9 mouse cellular contexts compared by ENCODE assay signal in the genomic region with DNA sequence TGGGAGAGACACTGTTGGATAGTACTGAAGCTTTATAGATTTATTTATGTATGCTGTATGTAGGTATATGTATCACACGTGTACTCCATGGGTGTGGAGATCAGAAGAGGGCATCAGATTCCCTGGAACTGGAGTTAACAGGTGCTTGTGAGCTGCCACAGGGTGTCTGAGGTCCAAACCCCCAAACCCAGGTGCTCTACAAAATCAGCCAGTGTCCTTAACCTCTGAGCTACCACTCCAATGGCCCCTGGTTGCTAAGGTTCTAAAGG. TPM values are rescaled to one million over a fixed set of nuclear protein-coding genes. Genes with fewer than 3 reads are reported as not detected.
DNase-seq lines count a peak whose midpoint lies in the region; ATAC-seq lines count a peak whose summit lies in the region.
"Had no signal": no experiment of that assay in that cellular context is flagged by ENCODE, and none has a peak within 500 bp of the region (broad histone marks: within the 10 kb centered on the region; RNA-seq: fewer than 3 reads in every experiment).

No protein-coding gene starts in this region.

- peaks cover 12% of the 10 kb centered on the region; the same call in 1 of the 2 replicates for H3K4me1 ChIP-seq in lung, embryonic 15.5 days
- peaks cover 18% of the 10 kb centered on the region for H3K4me1 ChIP-seq in forebrain, embryonic 14.5 days (ENCODE audit: control insufficient read depth, insufficient read depth, low read length)
- peaks cover 15% of the 10 kb centered on the region for H3K4me1 ChIP-seq in limb, embryonic 15.5 days
- H3K4me1 ChIP-seq in stomach, embryonic 14.5 days (ENCODE audit: control insufficient read depth, insufficient read depth, low read length) = peaks cover 13% of the 10 kb centered on the region; the same call in 1 of the 2 replicates

- no peaks in the 10 kb centered on the region for H3K9me3 ChIP-seq in lung, embryonic 15.5 days
- H3K9me3 ChIP-seq in forebrain, embryonic 14.5 days (replicated peaks; ENCODE audit: control insufficient read depth, low read length) = no peaks in the 10 kb centered on the region
- H3K9me3 ChIP-seq in limb, embryonic 15.5 days = no peaks in the 10 kb centered on the region
- H3K9me3 ChIP-seq in stomach, embryonic 14.5 days (ENCODE audit: control insufficient read depth, low read depth, low read length) = no peaks in the 10 kb centered on the region

- H3K27me3 ChIP-seq in lung, embryonic 15.5 days = no peaks in the 10 kb centered on the region
- H3K27me3 ChIP-seq in forebrain, embryonic 14.5 days (replicated peaks; ENCODE audit: control insufficient read depth, insufficient read depth, low read length) = no peaks in the 10 kb centered on the region
- H3K27me3 ChIP-seq in limb, embryonic 15.5 days = no peaks in the 10 kb centered on the region
- H3K27me3 ChIP-seq in stomach, embryonic 14.5 days (ENCODE audit: control insufficient read depth, insufficient read depth, low read length) = no peaks in the 10 kb centered on the region

- H3K27ac ChIP-seq in lung, embryonic 15.5 days = peak overlapping the region; percentile 96
- H3K27ac ChIP-seq in forebrain, embryonic 14.5 days (ENCODE audit: low read depth, low read length) = peak overlapping the region; percentile 98
- peak overlapping the region; percentile 94 for H3K27ac ChIP-seq in limb, embryonic 15.5 days
- peak overlapping the region; percentile 89 for H3K27ac ChIP-seq in stomach, embryonic 14.5 days (ENCODE audit: low read length)

- 0% methylated on average over 1 of the region's 1 CpGs for WGBS in lung, embryonic 15.5 days
- WGBS in forebrain, embryonic 14.5 days = 3% methylated on average over 1 of the region's 1 CpGs
- 3% methylated on average over 1 of the region's 1 CpGs for WGBS in limb, embryonic 15.5 days
- 8% methylated on average over 1 of the region's 1 CpGs for whole genome bisulfite sequencing in stomach, embryonic 14.5 days

- peak overlapping the region; percentile 59 for H3K4me2 ChIP-seq in lung, embryonic 15.5 days
- peak overlapping the region; percentile 54 for H3K4me2 ChIP-seq in forebrain, embryonic 14.5 days (ENCODE audit: low read length)
- peak overlapping the region; percentile 44 for H3K4me2 ChIP-seq in limb, embryonic 15.5 days
- peak overlapping the region; percentile 55 for H3K4me2 ChIP-seq in stomach, embryonic 14.5 days (replicated peaks; ENCODE audit: low read depth, low read length)

- peak overlapping the region; percentile 39 for H3K9ac ChIP-seq in lung, embryonic 15.5 days
- H3K9ac ChIP-seq in forebrain, embryonic 14.5 days (ENCODE audit: low read length) = peak overlapping the region; percentile 59
- 0 out of 2 replicates have a peak overlapping the region, but pooled peaks have one; percentile 50 for H3K9ac ChIP-seq in limb, embryonic 15.5 days
- H3K9ac ChIP-seq in stomach, embryonic 14.5 days (replicated peaks; ENCODE audit: low read depth, low read length) = peak overlapping the region; percentile 45; the same call in 1 of the 2 replicates

- H3K36me3 ChIP-seq in lung, embryonic 15.5 days = no peaks in the 10 kb centered on the region
- H3K36me3 ChIP-seq in forebrain, embryonic 14.5 days (ENCODE audit: control insufficient read depth, insufficient read depth, low read length) = no peaks in the 10 kb centered on the region
- H3K36me3 ChIP-seq in limb, embryonic 15.5 days = no peaks in the 10 kb centered on the region
- no peaks in the 10 kb centered on the region for H3K36me3 ChIP-seq in stomach, embryonic 14.5 days (ENCODE audit: control insufficient read depth, insufficient read depth, low read length)

- no peak for ATAC-seq in lung, embryonic 15.5 days (ENCODE audit: borderline replicate concordance, extremely low read depth, low FRiP score, low TSS enrichment)
- ATAC-seq in forebrain, embryonic 14.5 days = no peak
- no peak for ATAC-seq in limb, embryonic 15.5 days (ENCODE audit: insufficient number of reproducible peaks, low FRiP score, low TSS enrichment, low read depth)
- ATAC-seq in stomach, embryonic 14.5 days (ENCODE audit: insufficient number of reproducible peaks, insufficient read depth, low FRiP score, low read depth) = peak; percentile 8; the same call in 1 of the 2 replicates
- ATAC-seq in erythroid progenitor cell, adult 5-6 weeks (replicated peaks; ENCODE audit: low FRiP score, poor library complexity, severe bottlenecking) = no peak
- ATAC-seq in erythroblast, adult 5-6 weeks (replicated peaks; ENCODE audit: low FRiP score, poor library complexity, severe bottlenecking) = no peak

- no peak for DNase-seq in lung, postnatal 36 days
- DNase-seq in forebrain, embryonic 14.5 days (ENCODE audit: low spot score) = no peak
- no peak for DNase-seq in right cerebral cortex, postnatal 25 days

- peak overlapping the region; percentile 55 for H3K4me3 ChIP-seq in lung, embryonic 15.5 days
- H3K4me3 ChIP-seq in forebrain, embryonic 14.5 days (ENCODE audit: low read depth, low read length) = peak overlapping the region; percentile 36
- peak overlapping the region; percentile 58 for H3K4me3 ChIP-seq in limb, embryonic 15.5 days
- H3K4me3 ChIP-seq in stomach, embryonic 14.5 days (ENCODE audit: low read depth, low read length) = peak overlapping the region; percentile 43

RNA-seq across cellular contexts. Expression of a gene that starts 39.7 kb away (rescaled TPM):
- not detected in 2 replicates for polyA plus RNA-seq in lung, embryonic 15.5 days (2015; fragmentation: Nextera tagmentation; extraction: Ambion mirVana)
- not detected in 2 replicates for polyA plus RNA-seq in forebrain, embryonic 14.5 days (2014; fragmentation: Nextera tagmentation; extraction: Ambion mirVana)
- polyA plus RNA-seq in limb, embryonic 15.5 days (2015; fragmentation: Nextera tagmentation; extraction: Ambion mirVana) = not detected in 2 replicates
- not detected in 2 replicates for polyA plus RNA-seq in stomach, embryonic 14.5 days (2014; fragmentation: Nextera tagmentation; extraction: Ambion mirVana)
- not detected in 2 replicates for total RNA-seq in erythroid progenitor cell, adult 5-6 weeks (2015; ENCODE audit: low replicate concordance)
- total RNA-seq in erythroid progenitor cell, adult 5-6 weeks (2017; ENCODE audit: low replicate concordance) = not detected in 2 replicates
- total RNA-seq in erythroblast, adult 5-6 weeks (2015; ENCODE audit: low replicate concordance) = not detected in 2 replicates
- total RNA-seq in erythroblast, adult 5-6 weeks (2017; ENCODE audit: low replicate concordance) = not detected in 2 replicates
- total RNA-seq: heart, adult 8-10 months had no signal
